Mouse (Mus musculus): ENCODE results near the gene Naip2. TPM values are rescaled to one million over a fixed set of nuclear protein-coding genes. Genes with fewer than 3 reads are reported as not detected.
"Not testable (repeated sequence)": the region's sequence is repeated elsewhere in the genome, so short reads cannot be mapped to it uniquely, and the experiment has no call there.

Gene Naip2
- polyA plus RNA-seq (2016; fragmentation: Nextera tagmentation; extraction: Ambion mirVana) = 0.12 and 0.17 TPM in 2 replicates

DNA sequence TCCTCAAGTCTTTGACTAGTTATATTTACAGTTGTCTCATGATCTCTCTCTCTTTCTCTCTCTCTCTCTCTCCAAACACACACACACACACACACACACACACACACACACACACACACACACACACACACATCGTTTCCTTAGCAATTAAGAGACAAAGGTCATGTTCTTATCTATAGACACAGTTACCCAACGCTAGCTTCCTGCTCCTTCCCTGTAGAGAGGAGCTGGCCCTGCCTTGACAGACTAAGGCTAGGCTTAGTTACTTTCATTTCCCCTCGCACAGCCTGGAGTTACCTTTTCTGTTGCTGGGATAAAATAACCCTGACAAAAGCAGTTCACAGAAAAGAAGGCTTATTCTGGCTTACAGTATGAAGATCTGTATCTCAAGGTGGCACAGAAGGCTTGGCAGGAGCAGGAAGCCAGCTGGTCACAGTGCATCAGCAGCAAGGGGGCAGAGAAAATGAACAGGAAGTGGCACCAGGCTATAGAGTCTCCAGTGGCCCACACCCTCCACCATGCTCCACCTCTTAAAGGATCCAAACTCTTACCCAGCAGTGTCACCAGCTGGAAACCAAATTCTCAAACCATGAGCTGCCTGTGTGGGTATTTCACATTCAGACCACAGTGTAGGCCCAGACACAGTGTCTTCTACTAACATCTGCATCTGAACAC lies at the start of gene Naip2:
Naip2 (minus strand) TSS at position 434 of the 675 bp plus-strand sequence.
- 54% methylated on average over 3 of the region's 3 CpGs for WGBS
- not testable (repeated sequence) for H3K4me3 ChIP-seq; H3K27me3 ChIP-seq (replicated peaks); H3K4me1 ChIP-seq (replicated peaks); H3K9me3 ChIP-seq (replicated peaks); H3K36me3 ChIP-seq; H3K4me2 ChIP-seq; ATAC-seq (ENCODE audit: insufficient number of reproducible peaks, low FRiP score); H3K27ac ChIP-seq (ENCODE audit: poor library complexity, severe bottlenecking); H3K9ac ChIP-seq

DNA sequence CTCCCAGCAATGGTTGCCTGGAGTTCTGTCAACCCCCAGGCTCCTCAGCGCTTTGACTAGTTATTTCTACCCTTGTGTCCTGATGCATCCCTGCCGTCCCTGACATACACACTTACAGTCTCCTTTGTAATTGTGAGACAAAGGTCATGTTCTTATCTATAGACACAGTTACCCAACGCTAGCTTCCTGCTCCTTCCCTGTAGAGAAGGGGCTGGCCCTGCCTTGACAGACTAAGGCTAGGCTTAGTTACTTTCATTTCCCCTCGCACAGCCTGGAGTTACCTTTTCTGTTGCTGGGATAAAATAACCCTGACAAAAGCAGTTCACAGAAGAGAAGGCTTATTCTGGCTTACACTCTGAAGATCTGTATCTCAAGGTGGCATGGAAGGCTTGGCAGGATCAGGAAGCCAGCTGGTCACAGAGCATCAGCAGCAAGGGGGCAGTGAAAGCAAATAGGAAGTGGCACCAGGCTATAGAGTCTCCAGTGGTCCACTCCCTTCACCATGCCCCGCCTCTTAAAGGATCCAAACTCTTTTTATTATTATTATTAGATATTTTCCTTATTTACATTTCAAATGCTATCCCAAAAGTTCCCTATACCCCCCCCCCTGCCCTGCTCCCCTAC lies 45.1 kb upstream of the Naip2 start:
- H3K4me1 ChIP-seq (replicated peaks); H3K36me3 ChIP-seq; H3K4me3 ChIP-seq; H3K9ac ChIP-seq; H3K9me3 ChIP-seq (replicated peaks); ATAC-seq (ENCODE audit: insufficient number of reproducible peaks, low FRiP score); H3K27ac ChIP-seq (ENCODE audit: poor library complexity, severe bottlenecking); H3K4me2 ChIP-seq; H3K27me3 ChIP-seq (replicated peaks): not testable (repeated sequence)
- WGBS = 60% methylated on average over 5 of the region's 5 CpGs

DNA sequence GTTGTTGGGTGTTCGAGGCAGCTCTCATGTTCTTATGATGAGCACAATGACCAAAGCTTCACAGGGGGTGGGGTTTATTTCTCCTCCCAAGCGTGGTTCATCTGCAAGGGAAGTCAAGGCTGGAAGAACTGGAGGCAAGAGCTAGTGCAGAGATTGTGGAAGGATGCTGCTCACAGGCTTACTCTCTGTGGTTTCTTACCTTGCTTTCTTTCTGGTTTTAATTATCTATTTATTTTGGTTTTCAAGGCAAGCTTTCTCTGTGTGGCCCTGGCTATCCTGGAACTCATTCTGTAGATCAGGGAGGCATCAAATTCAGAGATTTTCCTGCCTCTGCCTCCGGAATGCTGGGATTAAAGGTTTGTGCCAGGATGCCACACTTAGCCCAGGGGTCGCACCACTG lies 44.3 kb upstream of the Naip2 start, which contains the start of gene Naip5:
Naip5 (minus strand) TSS at position 101 of the 400 bp plus-strand sequence.
- not testable (repeated sequence) for H3K27ac ChIP-seq (ENCODE audit: poor library complexity, severe bottlenecking); H3K36me3 ChIP-seq; H3K4me1 ChIP-seq (replicated peaks); H3K9ac ChIP-seq; ATAC-seq (ENCODE audit: insufficient number of reproducible peaks, low FRiP score); H3K4me2 ChIP-seq; H3K9me3 ChIP-seq (replicated peaks); H3K4me3 ChIP-seq; H3K27me3 ChIP-seq (replicated peaks)
- 70% methylated on average over 4 of the region's 4 CpGs for WGBS

DNA sequence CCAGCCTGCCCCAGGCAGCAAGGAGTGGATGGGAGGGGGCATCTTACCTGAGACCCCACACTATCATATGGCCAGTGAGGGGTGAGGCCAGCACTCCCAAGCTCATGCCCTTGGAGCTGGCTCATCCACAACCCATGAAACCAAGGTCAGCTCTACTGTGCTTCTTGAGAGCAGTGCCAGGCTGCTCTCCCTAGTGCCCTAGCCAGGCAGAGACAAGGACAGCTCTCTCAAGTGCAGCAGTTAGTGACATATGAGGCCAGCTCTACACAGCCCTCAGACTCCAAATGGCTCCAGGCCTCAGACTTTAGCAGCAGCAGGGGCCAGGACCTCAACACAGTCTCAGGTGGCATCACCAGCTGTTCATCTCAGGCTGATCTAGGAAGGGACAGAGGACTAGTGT lies 41.8 kb upstream of the Naip2 start:
- no peaks in the 10 kb centered on the region for H3K27me3 ChIP-seq (replicated peaks)
- H3K36me3 ChIP-seq = no peaks in the 10 kb centered on the region
- H3K9me3 ChIP-seq (replicated peaks) = no peaks in the 10 kb centered on the region
- ATAC-seq (ENCODE audit: insufficient number of reproducible peaks, low FRiP score) = no peak
- no peak overlapping the region for H3K4me2 ChIP-seq
- no peak overlapping the region for H3K27ac ChIP-seq (ENCODE audit: poor library complexity, severe bottlenecking)
- H3K9ac ChIP-seq = no peak overlapping the region
- no peaks in the 10 kb centered on the region for H3K4me1 ChIP-seq (replicated peaks)
- H3K4me3 ChIP-seq = no peak overlapping the region

- H3K9ac ChIP-seq; H3K4me2 ChIP-seq; H3K9me3 ChIP-seq (replicated peaks); H3K27me3 ChIP-seq (replicated peaks); H3K4me1 ChIP-seq (replicated peaks); H3K36me3 ChIP-seq; H3K4me3 ChIP-seq; ATAC-seq (ENCODE audit: insufficient number of reproducible peaks, low FRiP score); H3K27ac ChIP-seq (ENCODE audit: poor library complexity, severe bottlenecking): not testable (repeated sequence)
- 77% methylated on average over 1 of the region's 1 CpGs for WGBS
Observed at GRCm38 (mm10) chr13:100213683-100214082, 11.8 kb upstream of the Naip2 start.

DNA sequence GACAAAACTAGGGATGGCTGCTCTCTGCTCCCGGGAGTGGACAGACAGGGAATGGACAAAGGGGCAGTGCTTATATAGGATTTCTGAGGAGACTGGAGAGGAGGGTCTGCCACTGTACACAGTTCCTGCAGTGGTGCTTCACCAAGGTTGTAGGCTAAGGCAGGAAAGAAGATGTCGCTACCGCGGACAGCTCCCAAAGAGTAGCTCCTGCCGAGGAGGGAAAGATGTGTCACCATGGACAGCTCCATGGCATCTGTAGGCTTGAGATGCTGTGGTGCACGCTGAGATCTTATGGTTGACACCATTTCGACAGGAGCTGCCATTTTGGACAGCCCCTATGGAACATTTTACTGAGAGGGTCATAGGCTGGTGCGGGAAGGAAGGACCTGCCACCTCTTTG lies 8.6 kb upstream of the Naip2 start:
- Histone ChIP-seq H3K9me3 (replicated peaks) (0 out of 2 replicates have a peak, but pooled peaks cover 2% of the 10 kb centered on the region), H3K27me3 (replicated peaks) (no peaks in the 10 kb centered on the region), H3K36me3 (no peaks in the 10 kb centered on the region), H3K27ac (ENCODE audit: poor library complexity, severe bottlenecking) (no peak overlapping the region), H3K4me2 (no peak overlapping the region), H3K4me1 (replicated peaks) (no peaks in the 10 kb centered on the region), H3K4me3 (no peak overlapping the region), H3K9ac (no peak overlapping the region)
- ATAC-seq (ENCODE audit: insufficient number of reproducible peaks, low FRiP score) = no peak
- WGBS = 29% methylated on average over 8 of the region's 8 CpGs

DNA sequence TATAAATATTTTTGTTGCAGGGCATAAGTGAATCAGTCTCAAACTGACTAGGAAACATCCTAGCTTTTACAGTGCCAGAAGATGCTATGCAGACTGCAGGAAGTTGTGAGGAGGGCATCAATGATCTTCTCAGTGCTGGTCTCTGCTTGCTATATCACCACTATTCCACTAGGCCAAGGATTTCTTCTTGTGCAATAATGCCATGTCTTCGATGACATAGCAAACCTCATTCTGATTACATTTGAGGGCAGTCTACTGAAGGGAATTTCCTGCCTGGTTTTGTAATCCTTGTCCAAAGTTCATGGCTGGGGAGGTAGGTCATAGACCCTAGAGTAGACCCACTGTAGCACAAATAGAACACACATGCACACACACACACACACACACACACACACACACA lies 1.4 kb upstream of the Naip2 start:
- Histone ChIP-seq H3K4me1 (replicated peaks) (no peaks in the 10 kb centered on the region), H3K4me3 (no peak overlapping the region), H3K9me3 (replicated peaks) (peaks cover 7% of the 10 kb centered on the region; the same call in 1 of the 2 replicates), H3K36me3 (no peaks in the 10 kb centered on the region), H3K27me3 (replicated peaks) (no peaks in the 10 kb centered on the region), H3K9ac (no peak overlapping the region), H3K27ac (ENCODE audit: poor library complexity, severe bottlenecking) (no peak overlapping the region), H3K4me2 (no peak overlapping the region)
- 69% methylated on average over 1 of the region's 1 CpGs for WGBS
- ATAC-seq (ENCODE audit: insufficient number of reproducible peaks, low FRiP score) = no peak

GRCm38 (mm10) chr13:100200778-100201177 lies 1.1 kb downstream of the Naip2 start:
- Histone ChIP-seq H3K27me3 (replicated peaks) (no peaks in the 10 kb centered on the region), H3K4me2 (no peak overlapping the region), H3K4me3 (no peak overlapping the region), H3K27ac (ENCODE audit: poor library complexity, severe bottlenecking) (no peak overlapping the region), H3K4me1 (replicated peaks) (no peaks in the 10 kb centered on the region), H3K9ac (no peak overlapping the region), H3K9me3 (replicated peaks) (peaks cover 4% of the 10 kb centered on the region; the same call in 1 of the 2 replicates), H3K36me3 (no peaks in the 10 kb centered on the region)
- no peak for ATAC-seq (ENCODE audit: insufficient number of reproducible peaks, low FRiP score)

DNA sequence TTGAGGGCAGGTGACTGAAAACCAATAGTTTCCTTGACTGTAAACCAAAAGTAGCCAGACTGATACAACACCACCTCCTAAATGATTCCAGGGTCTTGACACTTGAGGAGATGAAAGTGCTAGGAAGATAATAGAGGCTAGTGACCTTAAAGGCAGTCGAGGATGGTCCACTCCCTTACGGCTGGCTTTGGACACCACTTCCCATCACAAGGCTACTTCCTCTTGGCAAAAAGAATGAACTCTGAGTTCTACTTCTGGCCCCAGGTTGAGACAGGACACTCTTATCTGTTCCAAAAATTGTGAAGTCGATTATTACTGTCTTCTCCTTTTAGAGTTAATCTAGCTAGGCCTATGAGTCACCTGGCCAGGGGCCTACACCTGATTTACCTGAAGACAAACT lies 6.5 kb downstream of the Naip2 start:
- no peak for ATAC-seq (ENCODE audit: insufficient number of reproducible peaks, low FRiP score)
- no peak overlapping the region for H3K9ac ChIP-seq
- H3K27ac ChIP-seq (ENCODE audit: poor library complexity, severe bottlenecking) = no peak overlapping the region
- H3K4me2 ChIP-seq = no peak overlapping the region
- 57% methylated on average over 3 of the region's 3 CpGs for WGBS
- H3K4me3 ChIP-seq = no peak overlapping the region
- no peaks in the 10 kb centered on the region for H3K9me3 ChIP-seq (replicated peaks)
- no peaks in the 10 kb centered on the region for H3K36me3 ChIP-seq
- no peaks in the 10 kb centered on the region for H3K27me3 ChIP-seq (replicated peaks)
- H3K4me1 ChIP-seq (replicated peaks) = no peaks in the 10 kb centered on the region

DNA sequence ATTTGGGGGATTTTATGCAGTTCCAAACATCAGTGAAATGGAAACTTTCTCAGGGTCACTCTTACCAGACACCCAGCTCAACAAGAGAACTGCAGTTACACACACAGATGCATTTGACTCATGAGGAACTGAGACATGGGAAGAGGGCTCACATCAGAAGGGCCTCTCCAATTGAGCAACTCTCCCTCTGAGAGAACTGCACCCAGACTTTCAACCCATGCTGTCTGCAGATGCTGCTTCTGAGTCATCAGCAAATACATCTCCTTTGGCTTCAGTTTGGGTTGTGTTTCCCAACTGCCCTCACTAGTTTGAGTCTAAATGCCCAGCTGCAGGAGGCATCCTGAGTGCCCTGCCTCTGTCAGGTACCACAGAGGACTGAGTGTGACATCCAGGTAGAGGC lies 18.8 kb downstream of the Naip2 start:
- not testable (repeated sequence) for H3K9me3 ChIP-seq (replicated peaks); H3K4me3 ChIP-seq; H3K27me3 ChIP-seq (replicated peaks); H3K4me2 ChIP-seq; ATAC-seq (ENCODE audit: insufficient number of reproducible peaks, low FRiP score); H3K36me3 ChIP-seq; H3K9ac ChIP-seq; H3K4me1 ChIP-seq (replicated peaks); H3K27ac ChIP-seq (ENCODE audit: poor library complexity, severe bottlenecking)

GRCm38 (mm10) chr13:100174360-100174759 lies 27.5 kb downstream of the Naip2 start:
- not testable (repeated sequence) for H3K27ac ChIP-seq (ENCODE audit: poor library complexity, severe bottlenecking); ATAC-seq (ENCODE audit: insufficient number of reproducible peaks, low FRiP score); H3K9ac ChIP-seq; H3K9me3 ChIP-seq (replicated peaks); H3K4me2 ChIP-seq; H3K27me3 ChIP-seq (replicated peaks); H3K4me3 ChIP-seq; H3K36me3 ChIP-seq; H3K4me1 ChIP-seq (replicated peaks)
- 75% methylated on average over 4 of the region's 5 CpGs for WGBS

DNA sequence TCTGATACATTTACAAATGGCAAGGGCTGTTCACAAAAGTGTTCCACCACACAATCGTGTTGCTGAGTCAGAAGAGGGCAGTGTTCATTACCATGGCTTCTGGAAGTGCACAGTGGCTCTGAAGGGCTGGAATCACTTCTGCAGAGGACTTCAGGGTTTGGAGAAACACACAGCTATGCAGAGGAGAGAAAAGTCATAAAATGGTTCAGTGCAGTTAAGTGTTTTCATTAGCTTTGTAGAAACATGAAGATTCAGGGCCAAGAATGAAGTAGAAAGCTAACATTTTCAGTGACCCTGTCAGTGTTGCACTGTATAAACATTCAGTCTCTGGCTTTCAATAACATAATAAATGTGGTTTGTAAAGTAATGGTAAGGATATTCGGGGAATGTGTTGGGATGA lies 35.5 kb downstream of the Naip2 start:
- H3K4me3 ChIP-seq; ATAC-seq (ENCODE audit: insufficient number of reproducible peaks, low FRiP score); H3K4me1 ChIP-seq (replicated peaks); H3K27me3 ChIP-seq (replicated peaks); H3K4me2 ChIP-seq; H3K9me3 ChIP-seq (replicated peaks); H3K27ac ChIP-seq (ENCODE audit: poor library complexity, severe bottlenecking); H3K9ac ChIP-seq; H3K36me3 ChIP-seq: not testable (repeated sequence)
- WGBS = 66% methylated on average over 2 of the region's 2 CpGs

All from heart, embryonic 12.5 days (tissue).